Mouse (Mus musculus) spleen, adult 2 months (tissue): Measurements from ENCODE around the gene Slc25a45. TPM values are rescaled to one million over a fixed set of nuclear protein-coding genes. Genes with fewer than 3 reads are reported as not detected.

Source experiments
- DNase-seq, 2 experiments: peaks; one replicate each; pipeline versions ENCODE4 v3.0.0 to v3.0.0-alpha.2; 2012 to 2021; ENCODE audit warnings: low spot score in 2 of 2, low read depth in 1 of 2
- H3K27ac ChIP-seq: fragments of 200-500 bp; 2 replicates; pipeline ENCODE4 v1.5.1; 2012; ENCODE audit warnings: low read length, inconsistent platforms; ENCODE audit not compliant: insufficient read depth
- H3K27me3 ChIP-seq: fragments of 200-500 bp; 2 replicates; pipeline ENCODE4 v1.6.1; 2012; ENCODE audit warnings: mild to moderate bottlenecking, moderate library complexity, low read length, inconsistent platforms; ENCODE audit not compliant: control insufficient read depth, insufficient read depth
- H3K36me3 ChIP-seq: fragments of 200-500 bp; 2 replicates; pipeline ENCODE4 v1.6.1; 2012; ENCODE audit warnings: mild to moderate bottlenecking, low read length, inconsistent platforms; ENCODE audit not compliant: control insufficient read depth, insufficient read depth
- H3K4me1 ChIP-seq: fragments of 200-500 bp; 2 replicates; pipeline ENCODE4 v1.6.1; 2011; ENCODE audit warnings: inconsistent platforms; ENCODE audit not compliant: control insufficient read depth, insufficient read depth, insufficient read length
- H3K4me3 ChIP-seq: fragments of 200-500 bp; 2 replicates; pipeline ENCODE4 v1.5.1; 2011; ENCODE audit warnings: mild to moderate bottlenecking, inconsistent platforms; ENCODE audit not compliant: insufficient read depth, insufficient read length; ENCODE audit errors: extremely low read depth
- CTCF ChIP-seq: fragments of 200-500 bp; IDR thresholded peaks from 2 replicates; pipeline ENCODE4 v1.5.1; 2011; ENCODE audit warnings: mild to moderate bottlenecking, inconsistent platforms; ENCODE audit not compliant: insufficient read depth, insufficient read length, insufficient replicate concordance; ENCODE audit errors: extremely low read depth
- POLR2A ChIP-seq: fragments of 200-500 bp; IDR thresholded peaks from 2 replicates; pipeline ENCODE4 v1.6.1; 2011; ENCODE audit warnings: low read depth, low read length, inconsistent platforms
- WGBS: fragments of 180-500 bp; shearing (Covaris S2); methylation state at CpG from one replicate; pipeline ENCODE4 v1.1.7; 2018; 5-methylcytosine and 5-hydroxymethylcytosine counted together
- polyA plus RNA-seq: library from polyadenylated mRNA; depleted of rRNA; stranded (reverse); fragments of >200 nt; gene quantifications from 2 replicates; pipeline ENCODE4 v1.2.3, GENCODE M21; 2012

Slc25a45 gene
- polyA plus RNA-seq, 1 experiment = 37.6 TPM

GRCm38 (mm10) chr19:5925311-5925855 is 47.8 kb downstream of the Slc25a45 start:
- 35% methylated on average over 11 of the region's 11 CpGs for WGBS
- DNase-seq = no peak
- TF ChIP-seq CTCF (no peak), POLR2A (no peak)
- H3K36me3 ChIP-seq = no peaks in the 10 kb centered on the region
- H3K27ac ChIP-seq = peak overlapping the region; percentile 11; the same call in 1 of the 2 replicates
- H3K27me3 ChIP-seq = no peaks in the 10 kb centered on the region
- peak overlapping the region; percentile 39 for H3K4me3 ChIP-seq
- no peaks in the 10 kb centered on the region; the same call in 1 of the 2 replicates for H3K4me1 ChIP-seq

- Histone ChIP-seq H3K27me3 (no peaks in the 10 kb centered on the region), H3K36me3 (no peaks in the 10 kb centered on the region), H3K4me1 (peaks cover 3% of the 10 kb centered on the region; the same call in 1 of the 2 replicates), H3K4me3 (no peak overlapping the region), H3K27ac (no peak overlapping the region)
- DNase-seq = no peak
- WGBS = 81% methylated on average over 11 of the region's 11 CpGs
- TF ChIP-seq CTCF (no peak), POLR2A (no peak)
Measured at GRCm38 (mm10) chr19:5927026-5927425, 49.4 kb downstream of the Slc25a45 start.

GRCm38 (mm10) chr19:5927532-5927931 is 49.9 kb downstream of the Slc25a45 start:
- H3K36me3 ChIP-seq = no peaks in the 10 kb centered on the region
- no peak overlapping the region for H3K4me3 ChIP-seq
- H3K4me1 ChIP-seq = peaks cover 3% of the 10 kb centered on the region; the same call in 1 of the 2 replicates
- no peak overlapping the region for H3K27ac ChIP-seq
- no peaks in the 10 kb centered on the region for H3K27me3 ChIP-seq
- no peak for DNase-seq
- 86% methylated on average over 8 of the region's 8 CpGs for WGBS
- TF ChIP-seq POLR2A = no peak
- no peak for TF ChIP-seq CTCF

GRCm38 (mm10) chr19:5928104-5928503 is 50.5 kb downstream of the Slc25a45 start:
- Histone ChIP-seq H3K4me1 (peaks cover 3% of the 10 kb centered on the region; the same call in 1 of the 2 replicates), H3K4me3 (no peak overlapping the region), H3K27ac (no peak overlapping the region), H3K27me3 (no peaks in the 10 kb centered on the region), H3K36me3 (no peaks in the 10 kb centered on the region)
- 79% methylated on average over 6 of the region's 6 CpGs for WGBS
- no peak for TF ChIP-seq POLR2A
- TF ChIP-seq CTCF = no peak
- DNase-seq = no peak

GRCm38 (mm10) chr19:5928546-5928945 is 50.9 kb downstream of the Slc25a45 start:
- TF ChIP-seq POLR2A (no peak), CTCF (no peak)
- no peak overlapping the region for H3K4me3 ChIP-seq
- H3K27ac ChIP-seq = no peak overlapping the region
- no peak for DNase-seq
- WGBS = 71% methylated on average over 3 of the region's 3 CpGs
- H3K4me1 ChIP-seq = peaks cover 3% of the 10 kb centered on the region; the same call in 1 of the 2 replicates
- H3K36me3 ChIP-seq = no peaks in the 10 kb centered on the region
- no peaks in the 10 kb centered on the region for H3K27me3 ChIP-seq

- Histone ChIP-seq H3K27ac (peak overlapping the region; percentile 52), H3K27me3 (no peaks in the 10 kb centered on the region), H3K4me1 (peaks cover 3% of the 10 kb centered on the region; the same call in 1 of the 2 replicates), H3K36me3 (no peaks in the 10 kb centered on the region), H3K4me3 (no peak overlapping the region)
- DNase-seq = no peak
- WGBS = 66% methylated on average over 14 of the region's 14 CpGs
- no peak for TF ChIP-seq CTCF
- no peak for TF ChIP-seq POLR2A
Measured at GRCm38 (mm10) chr19:5929634-5930596, 52.3 kb downstream of the Slc25a45 start.
